Mouse (Mus musculus) bone marrow macrophage, adult 2 months (primary cell): ENCODE measurements around the gene B3gnt8. TPM values are rescaled to one million over a fixed set of nuclear protein-coding genes. Genes with fewer than 3 reads are reported as not detected.

Experiments used
- H3K27ac ChIP-seq: 2 replicates; pipeline ENCODE4 v1.5.1; 2012; ENCODE audit warnings: low read depth, low read length; ENCODE audit not compliant: insufficient read depth
- H3K4me1 ChIP-seq: 2 replicates; pipeline ENCODE4 v1.6.1; 2012; ENCODE audit warnings: low read length; ENCODE audit not compliant: control insufficient read depth, insufficient read depth
- H3K4me3 ChIP-seq: 2 replicates; pipeline ENCODE4 v1.5.1; 2012; ENCODE audit warnings: mild to moderate bottlenecking, low read length, moderate library complexity; ENCODE audit not compliant: insufficient read depth
- CTCF ChIP-seq: IDR thresholded peaks from 2 replicates; pipeline ENCODE4 v1.5.1; 2012; ENCODE audit warnings: low read depth, mild to moderate bottlenecking, low read length, moderate library complexity
- POLR2A ChIP-seq: IDR thresholded peaks from 2 replicates; pipeline ENCODE4 v1.6.1; 2012; ENCODE audit warnings: mild to moderate bottlenecking, low read depth, low read length, borderline replicate concordance
- polyA plus RNA-seq: library from polyadenylated mRNA; stranded (reverse); fragments of >200 nt; gene quantifications from 2 replicates; pipeline ENCODE4 v1.2.4, GENCODE M21; 2012; ENCODE audit not compliant: missing spikeins, insufficient read depth, insufficient read length

Gene B3gnt8
- polyA plus RNA-seq, 1 experiment = 59.1 TPM

- Histone ChIP-seq H3K27ac (no peak overlapping the region), H3K4me1 (peaks cover 8% of the 10 kb centered on the region), H3K4me3 (no peak overlapping the region)
- no peak for TF ChIP-seq CTCF
Observed at GRCm38 (mm10) chr7:25601346-25601745, 25.1 kb upstream of the B3gnt8 start.

- peak overlapping the region; percentile 29 for H3K4me3 ChIP-seq
- H3K4me1 ChIP-seq = peaks cover 25% of the 10 kb centered on the region
- H3K27ac ChIP-seq = peak overlapping the region; percentile 86
- no peak for TF ChIP-seq CTCF
- TF ChIP-seq POLR2A = no peak
Observed at GRCm38 (mm10) chr7:25606625-25607063, 19.8 kb upstream of the B3gnt8 start.

- Histone ChIP-seq H3K4me1 (peaks cover 25% of the 10 kb centered on the region), H3K4me3 (no peak overlapping the region), H3K27ac (peak overlapping the region; percentile 86)
- no peak for TF ChIP-seq POLR2A
- no peak for TF ChIP-seq CTCF
Observed at GRCm38 (mm10) chr7:25607196-25607595, 19.3 kb upstream of the B3gnt8 start.

- peaks cover 25% of the 10 kb centered on the region for H3K4me1 ChIP-seq
- no peak overlapping the region for H3K27ac ChIP-seq
- no peak overlapping the region for H3K4me3 ChIP-seq
Observed at GRCm38 (mm10) chr7:25610056-25610455, 16.4 kb upstream of the B3gnt8 start.

GRCm38 (mm10) chr7:25611501-25611900, 15.0 kb upstream of the B3gnt8 start:
- no peak overlapping the region for H3K4me3 ChIP-seq
- TF ChIP-seq CTCF (no peak), POLR2A (no peak)
- H3K27ac ChIP-seq = no peak overlapping the region
- H3K4me1 ChIP-seq = peaks cover 16% of the 10 kb centered on the region

More at GRCm38 (mm10) chr7:25610056-25610455, 16.4 kb upstream of the B3gnt8 start:
- TF ChIP-seq CTCF (no peak), POLR2A (no peak)

- peaks cover 8% of the 10 kb centered on the region for H3K4me1 ChIP-seq
- TF ChIP-seq POLR2A (no peak), CTCF (no peak)
- no peak overlapping the region for H3K27ac ChIP-seq
- H3K4me3 ChIP-seq = no peak overlapping the region
Observed at GRCm38 (mm10) chr7:25614086-25614485, 12.4 kb upstream of the B3gnt8 start.

GRCm38 (mm10) chr7:25614831-25615705, 11.4 kb upstream of the B3gnt8 start:
- Histone ChIP-seq H3K4me1 (peaks cover 5% of the 10 kb centered on the region), H3K27ac (no peak overlapping the region), H3K4me3 (no peak overlapping the region)
- no peak for TF ChIP-seq POLR2A
- no peak for TF ChIP-seq CTCF

- no peak for TF ChIP-seq CTCF
- Histone ChIP-seq H3K4me3 (no peak within 1 kb of the TSS), H3K4me1 (peaks cover 5% of the 10 kb centered on the region; the same call in 1 of the 2 replicates), H3K27ac (no peak within 1 kb of the TSS)
Observed at GRCm38 (mm10) chr7:25615706-25616011, 10.8 kb upstream of the B3gnt8 start, which contains the start of gene Erich4. Gene Erich4, minus strand, starts transcription at chr7:25615892.

GRCm38 (mm10) chr7:25617376-25618160, 8.9 kb upstream of the B3gnt8 start:
- H3K27ac ChIP-seq = no peak overlapping the region
- peaks cover 5% of the 10 kb centered on the region; the same call in 1 of the 2 replicates for H3K4me1 ChIP-seq
- TF ChIP-seq CTCF (no peak), POLR2A (no peak)
- no peak overlapping the region for H3K4me3 ChIP-seq

GRCm38 (mm10) chr7:25618865-25619721, 7.4 kb upstream of the B3gnt8 start, which contains the start of gene Dmac2:
Gene Dmac2, plus strand, starts transcription at chr7:25619414.
- Histone ChIP-seq H3K4me3 (peak within 1 kb of the TSS; percentile 81), H3K27ac (peak within 1 kb of the TSS; percentile 33), H3K4me1 (peaks cover 5% of the 10 kb centered on the region; the same call in 1 of the 2 replicates)
- TF ChIP-seq CTCF (no peak), POLR2A (no peak)
